ENCODE assay signal across 8 mouse cellular contexts in genomic region chr10:18233891-18234290, GRCm38 (mm10). TPM values are rescaled to one million over a fixed set of nuclear protein-coding genes. Genes with fewer than 3 reads are reported as not detected.
DNase-seq lines count a peak whose midpoint lies in the region; ATAC-seq lines count a peak whose summit lies in the region.

No protein-coding gene starts in this region.

- no peak for DNase-seq in embryonic facial prominence, embryonic 10.5 days (ENCODE audit: low spot score)
- DNase-seq in lung, postnatal 10 days: no peak
- no peak for DNase-seq in right cerebral cortex, postnatal 25 days
- no peak for DNase-seq in urinary bladder, postnatal 10 days (ENCODE audit: low spot score)

- H3K4me3 ChIP-seq in embryonic facial prominence, embryonic 12.5 days: no peak overlapping the region
- no peak overlapping the region for H3K4me3 ChIP-seq in embryonic facial prominence, embryonic 10.5 days
- H3K4me3 ChIP-seq in lung, embryonic 16.5 days (ENCODE audit: low read length): no peak overlapping the region
- H3K4me3 ChIP-seq in intestine, embryonic 15.5 days (replicated peaks): no peak overlapping the region
- H3K4me3 ChIP-seq in neural tube, embryonic 15.5 days (replicated peaks): 0 out of 2 replicates have a peak overlapping the region, but pooled peaks have one; percentile 72

- ATAC-seq in embryonic facial prominence, embryonic 12.5 days (ENCODE audit: insufficient number of reproducible peaks, insufficient read depth, low FRiP score, low TSS enrichment): no peak
- ATAC-seq in lung, embryonic 16.5 days (ENCODE audit: low read depth): no peak
- no peak for ATAC-seq in intestine, embryonic 15.5 days
- ATAC-seq in neural tube, embryonic 15.5 days (ENCODE audit: low FRiP score): no peak

- H3K27me3 ChIP-seq in embryonic facial prominence, embryonic 12.5 days: no peaks in the 10 kb centered on the region
- H3K27me3 ChIP-seq in embryonic facial prominence, embryonic 10.5 days (replicated peaks; ENCODE audit: low read depth, poor library complexity, severe bottlenecking): no peaks in the 10 kb centered on the region
- no peaks in the 10 kb centered on the region for H3K27me3 ChIP-seq in lung, embryonic 16.5 days (ENCODE audit: control insufficient read depth, insufficient read depth, low read depth, low read length)
- H3K27me3 ChIP-seq in intestine, embryonic 15.5 days (replicated peaks): no peaks in the 10 kb centered on the region
- no peaks in the 10 kb centered on the region for H3K27me3 ChIP-seq in neural tube, embryonic 15.5 days (replicated peaks)

- no peak overlapping the region for H3K9ac ChIP-seq in embryonic facial prominence, embryonic 12.5 days
- H3K9ac ChIP-seq in lung, embryonic 16.5 days (ENCODE audit: low read length): no peak overlapping the region
- H3K9ac ChIP-seq in intestine, embryonic 15.5 days: no peak overlapping the region
- no peak overlapping the region for H3K9ac ChIP-seq in neural tube, embryonic 15.5 days (replicated peaks)

- H3K9me3 ChIP-seq in embryonic facial prominence, embryonic 12.5 days: no peaks in the 10 kb centered on the region
- H3K9me3 ChIP-seq in embryonic facial prominence, embryonic 10.5 days: no peaks in the 10 kb centered on the region
- no peaks in the 10 kb centered on the region for H3K9me3 ChIP-seq in lung, embryonic 16.5 days (ENCODE audit: control insufficient read depth, low read length)
- H3K9me3 ChIP-seq in intestine, embryonic 15.5 days: no peaks in the 10 kb centered on the region
- no peaks in the 10 kb centered on the region for H3K9me3 ChIP-seq in neural tube, embryonic 15.5 days (replicated peaks)

- peaks cover 3% of the 10 kb centered on the region; the same call in 1 of the 2 replicates for H3K4me1 ChIP-seq in embryonic facial prominence, embryonic 12.5 days
- peaks cover 7% of the 10 kb centered on the region for H3K4me1 ChIP-seq in embryonic facial prominence, embryonic 10.5 days
- H3K4me1 ChIP-seq in lung, embryonic 16.5 days (replicated peaks; ENCODE audit: control insufficient read depth, insufficient read depth, low read length): peaks cover 4% of the 10 kb centered on the region; the same call in 1 of the 2 replicates
- H3K4me1 ChIP-seq in intestine, embryonic 15.5 days (replicated peaks): 0 out of 2 replicates have a peak, but pooled peaks cover 4% of the 10 kb centered on the region
- H3K4me1 ChIP-seq in neural tube, embryonic 15.5 days: peaks cover 8% of the 10 kb centered on the region

- peak overlapping the region; percentile 80; the same call in 1 of the 2 replicates for H3K4me2 ChIP-seq in embryonic facial prominence, embryonic 12.5 days (replicated peaks)
- peak overlapping the region; percentile 82; the same call in 1 of the 2 replicates for H3K4me2 ChIP-seq in lung, embryonic 16.5 days (ENCODE audit: low read depth, low read length)
- H3K4me2 ChIP-seq in intestine, embryonic 15.5 days (replicated peaks): peak overlapping the region; percentile 70
- H3K4me2 ChIP-seq in neural tube, embryonic 15.5 days: peak overlapping the region; percentile 80

- WGBS in embryonic facial prominence, embryonic 12.5 days: 56% methylated on average over 3 of the region's 3 CpGs
- 53% methylated on average over 3 of the region's 3 CpGs for WGBS in embryonic facial prominence, embryonic 10.5 days
- 34% methylated on average over 3 of the region's 3 CpGs for WGBS in lung, embryonic 16.5 days
- WGBS in intestine, embryonic 15.5 days: 43% methylated on average over 3 of the region's 3 CpGs
- WGBS in neural tube, embryonic 15.5 days: 61% methylated on average over 3 of the region's 3 CpGs

- H3K27ac ChIP-seq in embryonic facial prominence, embryonic 12.5 days: no peak overlapping the region
- no peak overlapping the region for H3K27ac ChIP-seq in embryonic facial prominence, embryonic 10.5 days (replicated peaks)
- H3K27ac ChIP-seq in lung, embryonic 16.5 days (ENCODE audit: low read length): no peak overlapping the region
- no peak overlapping the region for H3K27ac ChIP-seq in intestine, embryonic 15.5 days
- no peak overlapping the region for H3K27ac ChIP-seq in neural tube, embryonic 15.5 days (replicated peaks)

- no peaks in the 10 kb centered on the region for H3K36me3 ChIP-seq in embryonic facial prominence, embryonic 12.5 days
- H3K36me3 ChIP-seq in embryonic facial prominence, embryonic 10.5 days (replicated peaks): no peaks in the 10 kb centered on the region
- H3K36me3 ChIP-seq in lung, embryonic 16.5 days (ENCODE audit: control insufficient read depth, insufficient read depth, low read length): no peaks in the 10 kb centered on the region
- no peaks in the 10 kb centered on the region for H3K36me3 ChIP-seq in intestine, embryonic 15.5 days
- no peaks in the 10 kb centered on the region for H3K36me3 ChIP-seq in neural tube, embryonic 15.5 days

RNA-seq across cellular contexts. Expression of gene Ccdc28a, which starts 0.9 kb away (rescaled TPM):
- polyA plus RNA-seq in embryonic facial prominence, embryonic 12.5 days (2016; fragmentation: Nextera tagmentation; extraction: Ambion mirVana): 10.1 and 10.4 TPM in 2 replicates
- 8.3 and 10.6 TPM in 2 replicates for polyA plus RNA-seq in embryonic facial prominence, embryonic 10.5 days (2016; fragmentation: Nextera tagmentation; extraction: Ambion mirVana)
- 15.0 and 15.5 TPM in 2 replicates for polyA plus RNA-seq in lung, embryonic 16.5 days (2015; fragmentation: Nextera tagmentation; extraction: Ambion mirVana)
- 22.1 and 24.6 TPM in 2 replicates for polyA plus RNA-seq in intestine, embryonic 15.5 days (2015; fragmentation: Nextera tagmentation; extraction: Ambion mirVana)
- 7.7 and 8.6 TPM in 2 replicates for polyA plus RNA-seq in neural tube, embryonic 15.5 days (2015; fragmentation: Nextera tagmentation; extraction: Ambion mirVana)

RNA-seq across cellular contexts. Expression of gene Ect2l, which starts 23.2 kb away (rescaled TPM):
- polyA plus RNA-seq in embryonic facial prominence, embryonic 12.5 days (2016; fragmentation: Nextera tagmentation; extraction: Ambion mirVana): 0.55 TPM in 2 replicates
- polyA plus RNA-seq in embryonic facial prominence, embryonic 10.5 days (2016; fragmentation: Nextera tagmentation; extraction: Ambion mirVana): 0.36 and 0.52 TPM in 2 replicates
- 0.77 and 1.7 TPM in 2 replicates for polyA plus RNA-seq in lung, embryonic 16.5 days (2015; fragmentation: Nextera tagmentation; extraction: Ambion mirVana)
- 0.11 TPM in 1 of 2 replicates, not detected in the other for polyA plus RNA-seq in intestine, embryonic 15.5 days (2015; fragmentation: Nextera tagmentation; extraction: Ambion mirVana)
- polyA plus RNA-seq in neural tube, embryonic 15.5 days (2015; fragmentation: Nextera tagmentation; extraction: Ambion mirVana): 0.49 and 0.73 TPM in 2 replicates
